Mouse (Mus musculus): ENCODE measurements at regions not wholly inside any gene's neighbourhood (a gene's known extent, or its start where the extent isn't known, plus 50 kb on each side); places are given as distances from the start of the nearest gene placed in this dataset.
"Not testable (repeated sequence)": the region's sequence is repeated elsewhere in the genome, so short reads cannot be mapped to it uniquely, and the experiment has no call there.

DNA sequence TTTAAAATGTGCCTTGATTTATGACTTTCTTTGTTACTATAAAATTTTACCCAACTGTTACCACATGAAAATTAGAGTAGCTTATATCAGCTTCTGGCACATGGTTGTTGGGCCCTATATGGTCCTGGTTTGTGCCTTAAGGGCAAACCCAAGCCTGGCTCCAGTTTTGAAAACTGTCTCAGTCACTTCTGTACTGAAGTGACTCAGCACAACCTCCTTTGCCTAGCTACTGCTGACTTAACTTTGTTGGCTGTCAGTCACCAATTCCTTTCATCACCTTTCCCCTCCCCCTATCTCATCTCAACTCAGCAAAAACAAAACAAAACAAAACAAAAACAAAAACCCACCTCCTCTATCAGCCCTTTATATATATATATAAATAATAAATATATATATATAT lies 251.0 kb upstream of the Myo3a start:
- DNase-seq (ENCODE audit: low spot score in 2 of 2): no peak

DNA sequence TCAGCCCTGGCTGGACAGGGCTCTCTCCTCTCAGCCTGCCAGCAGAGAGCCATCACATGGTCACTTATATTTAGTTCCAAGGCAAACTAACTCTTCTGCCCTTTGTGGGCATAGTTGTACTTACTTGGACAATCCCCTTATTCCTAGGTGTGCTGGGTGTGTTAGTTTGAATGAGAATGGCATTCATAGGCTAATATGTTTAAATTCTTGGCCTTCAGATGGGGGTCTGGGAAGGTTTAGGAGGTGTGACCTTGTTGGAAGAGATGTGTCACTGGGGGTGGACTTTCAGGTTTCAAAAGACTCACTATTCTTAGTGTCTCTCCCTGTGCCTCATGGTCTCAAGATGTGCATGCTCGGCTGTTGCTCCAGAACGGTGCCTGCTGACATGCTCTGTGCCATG lies 250.5 kb upstream of the Myo3a start:
- no peak for DNase-seq (ENCODE audit: low spot score in 2 of 2)

DNA sequence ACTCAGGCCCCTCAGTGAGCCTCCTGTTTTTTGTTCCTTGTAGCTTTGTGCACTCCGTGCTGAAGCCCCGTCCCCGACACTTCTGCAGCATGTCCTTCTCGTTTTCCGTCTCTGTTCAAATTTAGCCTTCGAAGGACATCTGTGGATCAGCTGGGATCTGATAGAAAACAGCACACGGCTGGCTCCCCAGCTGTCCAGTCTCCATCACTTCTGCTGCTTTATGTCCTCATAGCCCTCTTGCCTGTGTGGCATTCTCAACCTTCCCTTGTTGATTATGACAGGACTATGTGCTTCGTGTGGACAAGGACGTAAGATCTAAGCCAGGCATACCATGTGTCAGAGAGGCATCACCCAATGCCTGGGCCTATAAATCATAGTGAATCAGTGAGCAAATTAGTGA lies 247.1 kb upstream of the Myo3a start:
- DNase-seq (ENCODE audit: low spot score in 2 of 2): no peak

DNA sequence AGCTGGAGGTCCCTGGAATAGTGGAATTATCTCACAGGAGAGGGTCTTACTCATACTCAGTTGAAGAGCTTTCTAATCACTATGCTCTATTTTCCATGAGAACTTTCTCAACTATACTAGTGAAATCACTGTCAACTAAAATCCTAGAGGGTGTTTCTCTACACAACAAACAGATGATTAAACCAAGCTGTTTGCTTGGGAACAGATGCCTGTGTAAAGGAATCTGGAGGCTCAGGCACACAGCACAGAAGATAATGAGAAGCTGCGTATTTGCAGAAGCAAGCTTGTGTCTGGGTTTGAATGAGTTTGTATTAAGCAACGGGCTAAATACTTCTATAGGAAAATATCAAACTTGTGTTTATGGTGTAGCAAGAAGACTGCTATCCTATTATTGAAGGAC lies 202.9 kb upstream of the Myo3a start:
- DNase-seq (ENCODE audit: low spot score in 2 of 2): no peak

DNA sequence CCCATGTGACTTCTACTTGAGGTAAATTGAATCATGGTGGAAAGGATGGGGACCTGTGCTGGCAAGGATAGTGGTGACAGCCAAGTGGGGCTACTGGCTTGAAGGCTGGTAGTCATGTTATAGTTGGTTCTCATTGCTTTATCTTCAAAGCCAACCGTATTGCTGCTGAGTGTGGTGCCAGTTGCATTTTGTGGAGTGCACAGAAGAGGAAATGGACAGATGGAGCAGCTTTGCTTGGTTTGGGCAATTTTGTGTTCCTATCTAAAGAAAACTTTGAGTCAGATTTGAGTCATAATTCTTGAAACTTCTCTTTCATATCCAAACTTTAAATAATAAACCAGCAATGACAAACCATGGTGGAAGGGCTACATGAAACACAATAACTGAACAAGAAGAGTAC lies 200.5 kb upstream of the Myo3a start:
- DNase-seq (ENCODE audit: low spot score in 2 of 2): no peak

DNA sequence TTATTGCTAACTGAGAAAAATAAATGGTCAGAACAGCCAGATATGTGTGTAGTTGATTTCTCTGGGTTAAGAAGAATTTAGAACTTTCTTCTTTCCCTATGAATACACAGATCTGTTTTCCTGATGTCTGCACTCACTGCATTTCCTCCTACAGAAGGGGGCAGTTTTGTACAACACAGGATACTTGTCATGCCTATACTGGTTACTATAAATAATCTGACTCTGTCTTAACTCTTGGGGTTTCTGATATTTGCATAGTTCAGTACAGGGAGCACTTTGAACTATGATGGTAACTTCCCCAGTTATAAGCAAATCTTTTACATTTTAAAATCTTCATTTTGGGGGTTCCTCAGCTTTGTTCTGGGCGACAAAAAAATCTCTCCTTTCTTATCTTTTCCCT lies 198.7 kb upstream of the Myo3a start:
- DNase-seq (ENCODE audit: low spot score in 2 of 2): no peak

DNA sequence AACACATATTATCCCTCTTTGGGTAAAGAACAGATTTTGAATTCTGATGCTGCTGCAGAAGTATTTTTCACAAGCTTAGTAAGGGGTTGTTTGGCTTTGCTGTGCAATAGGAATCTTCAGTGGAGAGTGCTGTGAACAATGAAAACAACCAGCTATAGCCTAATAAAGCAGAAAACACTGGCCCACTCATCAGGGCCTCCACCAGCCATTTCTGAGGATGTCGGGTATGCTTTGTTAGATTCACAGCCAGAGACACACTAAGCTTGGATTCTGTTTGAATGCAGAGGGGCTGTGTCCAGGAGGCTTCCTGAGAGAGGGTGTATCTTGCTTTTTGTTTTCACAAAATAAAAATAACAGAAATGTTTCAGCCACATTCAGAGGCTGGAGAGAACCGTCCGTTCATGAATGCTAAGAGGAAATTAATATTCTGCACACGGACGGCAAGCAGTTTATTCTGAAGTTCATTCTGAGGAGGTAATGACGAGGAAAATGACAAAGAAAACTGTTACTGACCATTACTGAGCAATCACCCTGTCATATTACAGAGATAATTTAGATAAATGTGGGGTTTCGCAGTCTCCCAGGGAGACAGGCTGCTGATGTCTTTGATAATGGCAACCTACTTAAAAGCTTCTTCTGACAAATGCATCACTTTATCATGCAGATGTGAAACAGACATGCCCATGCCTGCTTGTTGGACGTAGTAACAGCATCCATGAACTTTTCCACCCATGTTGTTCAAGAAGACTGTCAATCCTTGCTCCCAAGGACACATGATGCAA lies 198.1 kb upstream of the Myo3a start:
- DNase-seq (ENCODE audit: low spot score in 2 of 2): no peak

DNA sequence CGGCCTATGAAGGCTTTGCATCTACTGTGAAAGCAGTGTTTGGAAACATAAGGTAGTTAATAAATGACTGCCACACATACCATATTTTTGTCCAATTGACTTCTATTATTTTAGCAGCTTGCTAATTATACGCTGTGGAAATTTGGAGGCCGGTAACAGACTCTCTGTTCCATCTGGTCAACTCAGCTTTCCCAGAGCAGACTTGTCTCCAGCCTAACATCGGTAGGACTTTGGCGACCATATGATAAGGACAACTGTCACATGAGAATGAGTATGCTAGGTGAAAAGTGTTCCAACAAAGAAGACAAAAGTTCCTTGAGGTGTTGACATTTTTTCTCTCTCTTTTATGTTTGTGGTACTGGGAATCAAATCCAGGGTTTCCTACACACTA lies 197.5 kb upstream of the Myo3a start:
- no peak for DNase-seq (ENCODE audit: low spot score in 2 of 2)

DNA sequence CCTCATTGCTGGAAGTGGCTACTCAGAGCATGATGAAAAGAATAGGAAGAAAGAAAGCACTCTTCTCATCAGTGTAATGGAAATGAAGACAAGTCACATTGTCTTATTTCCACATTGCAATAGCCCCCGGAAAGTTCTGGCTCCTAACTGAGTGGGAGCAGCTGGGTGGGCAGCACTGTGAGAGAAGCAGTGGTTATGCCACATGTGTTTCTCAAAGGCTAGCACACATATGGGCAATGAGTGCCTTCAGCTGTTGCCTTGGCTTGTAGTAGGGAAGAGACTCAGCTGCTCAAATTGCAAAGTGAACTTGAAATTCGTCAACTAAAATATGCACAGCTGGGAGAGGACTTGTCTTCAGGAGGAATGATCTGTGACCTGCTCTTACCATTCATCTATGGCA lies 190.5 kb upstream of the Myo3a start:
- no peak for DNase-seq (ENCODE audit: low spot score in 2 of 2)

DNA sequence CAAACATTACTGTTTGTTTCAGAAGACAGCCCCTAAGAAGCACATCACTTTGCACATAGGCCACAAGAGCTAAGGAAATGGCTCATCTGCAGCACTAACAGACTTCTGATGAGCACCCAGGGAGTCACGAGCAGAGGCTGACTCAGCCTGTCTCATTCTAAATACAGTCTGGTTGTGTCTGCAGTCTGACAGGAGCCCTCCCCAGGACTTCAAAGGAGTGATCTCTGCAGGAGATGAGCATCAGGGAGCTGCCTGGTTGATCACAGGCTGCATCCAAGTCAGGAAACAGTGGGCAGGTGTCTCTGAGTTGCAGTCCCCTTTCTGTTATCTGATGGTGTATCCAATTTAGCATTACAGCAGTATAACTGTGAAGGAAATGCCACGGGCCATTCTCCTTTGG lies 188.5 kb upstream of the Myo3a start:
- no peak for DNase-seq (ENCODE audit: low spot score in 2 of 2)

DNA sequence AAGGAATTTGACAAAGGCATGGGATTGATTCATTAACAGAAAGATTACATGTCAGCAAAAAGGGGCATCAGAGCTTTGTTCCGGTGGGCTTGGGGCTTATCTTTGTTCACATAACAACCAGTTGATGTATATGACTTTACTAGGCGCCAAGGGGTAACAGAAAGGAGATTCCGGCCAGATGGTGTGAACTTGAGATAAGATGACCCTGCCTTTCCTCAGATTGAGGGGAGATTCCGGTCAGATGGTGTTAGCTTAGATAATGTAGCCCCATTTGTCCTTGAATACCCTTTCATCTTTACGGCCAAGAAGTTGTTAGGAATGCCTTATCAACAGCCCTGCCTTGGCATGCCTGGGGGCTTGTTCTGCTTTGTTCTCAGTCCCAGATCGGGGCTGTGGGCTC lies 183.4 kb upstream of the Myo3a start:
- DNase-seq (ENCODE audit: low spot score in 2 of 2): not testable (repeated sequence)

DNA sequence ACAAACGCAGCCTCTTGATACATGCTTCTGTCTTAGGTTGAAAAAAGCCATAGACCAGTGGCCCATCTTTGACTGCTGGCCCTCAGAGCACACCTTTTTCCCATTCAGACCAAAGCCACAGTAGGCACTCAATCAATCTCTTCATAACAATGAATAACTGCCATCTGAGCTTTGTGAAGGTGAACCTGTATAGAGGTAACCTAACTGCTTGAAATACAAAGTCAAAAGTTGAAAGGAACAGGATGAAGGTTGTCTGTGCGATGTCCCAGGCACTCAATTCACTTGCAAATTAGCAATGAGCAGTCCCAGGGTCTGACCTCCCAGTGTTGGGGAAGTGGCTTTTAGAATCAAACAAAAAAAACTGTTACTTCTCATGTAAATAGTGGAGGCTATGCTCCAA lies 182.4 kb upstream of the Myo3a start:
- DNase-seq (ENCODE audit: low spot score in 2 of 2): no peak

DNA sequence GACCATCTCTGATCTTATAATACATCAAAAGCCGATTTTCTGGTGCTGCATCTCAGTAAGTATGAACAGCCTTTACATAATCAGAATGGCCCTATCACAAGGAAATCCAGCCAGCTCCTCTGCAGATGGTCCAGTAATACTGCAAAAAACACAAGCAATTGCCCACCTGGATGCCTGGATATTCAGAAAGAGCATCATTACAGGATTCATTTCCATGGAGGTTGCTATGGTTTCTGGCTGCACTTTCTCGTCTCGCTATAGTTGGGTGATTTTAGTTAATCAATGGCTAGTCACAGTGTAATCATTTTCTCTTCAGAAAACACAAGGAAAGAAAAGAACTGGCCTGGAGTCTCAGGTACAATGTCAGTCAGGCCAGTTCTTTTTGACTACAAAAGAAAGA lies 179.8 kb upstream of the Myo3a start:
- no peak for DNase-seq (ENCODE audit: low spot score in 2 of 2)

DNA sequence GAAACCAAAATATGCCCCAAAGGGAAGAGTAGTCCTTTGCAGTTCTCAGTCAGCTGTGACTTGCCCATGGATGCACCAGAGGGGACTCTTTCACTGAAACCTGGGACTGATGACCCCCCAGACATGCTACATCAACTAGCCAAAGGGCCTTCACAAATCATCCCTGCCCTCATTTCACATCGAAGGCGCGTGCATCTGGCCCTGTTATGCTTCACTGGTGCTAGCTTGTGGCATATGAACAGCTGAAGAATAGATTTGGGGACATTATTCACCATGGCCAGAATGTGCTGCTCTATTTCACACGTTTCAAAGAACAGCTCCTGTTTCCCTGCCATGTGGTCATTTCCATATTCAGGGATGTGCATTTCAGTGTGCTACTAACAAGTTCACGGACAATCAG lies 160.8 kb upstream of the Myo3a start:
- DNase-seq (ENCODE audit: low spot score in 2 of 2): no peak

DNA sequence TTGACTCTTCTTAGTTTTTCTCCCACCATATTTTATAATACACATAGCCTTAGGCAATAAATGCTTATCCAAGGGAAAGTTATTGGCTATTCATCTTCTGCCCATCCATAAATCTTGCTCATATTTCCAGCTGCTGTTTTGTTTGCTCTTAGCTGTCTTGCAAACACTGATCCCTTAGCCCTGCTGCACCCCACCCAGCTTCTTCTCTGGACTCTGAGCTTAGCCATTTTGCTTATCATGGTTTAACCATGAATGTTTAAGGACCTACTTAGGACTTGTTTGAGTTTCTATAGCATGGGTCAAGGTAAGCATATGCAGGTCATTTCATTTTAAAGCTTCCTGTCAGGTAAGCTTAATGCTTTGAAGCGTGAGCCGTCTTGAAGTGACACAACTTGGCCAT lies 130.5 kb upstream of the Myo3a start:
- DNase-seq (ENCODE audit: low spot score in 2 of 2): no peak

DNA sequence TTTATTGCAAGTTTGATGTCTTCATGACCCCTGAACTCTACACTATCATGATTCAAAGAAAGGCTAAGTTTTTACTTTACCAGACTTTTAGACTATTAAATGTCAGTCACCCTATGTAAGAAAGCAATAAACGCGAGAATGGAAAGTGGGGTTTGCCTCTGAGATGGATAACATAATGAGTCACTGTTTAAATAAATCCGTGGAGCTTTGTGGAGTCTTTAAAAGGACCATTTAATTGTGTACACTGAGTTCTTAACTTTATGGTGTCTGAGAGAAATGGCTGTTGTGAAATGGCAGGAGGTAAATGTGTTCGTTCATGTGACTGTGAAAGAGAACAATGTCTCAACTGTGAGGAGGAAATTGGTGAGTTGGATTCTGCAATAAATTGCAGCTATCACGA lies 122.2 kb upstream of the Myo3a start:
- DNase-seq (ENCODE audit: low spot score in 2 of 2): no peak

DNA sequence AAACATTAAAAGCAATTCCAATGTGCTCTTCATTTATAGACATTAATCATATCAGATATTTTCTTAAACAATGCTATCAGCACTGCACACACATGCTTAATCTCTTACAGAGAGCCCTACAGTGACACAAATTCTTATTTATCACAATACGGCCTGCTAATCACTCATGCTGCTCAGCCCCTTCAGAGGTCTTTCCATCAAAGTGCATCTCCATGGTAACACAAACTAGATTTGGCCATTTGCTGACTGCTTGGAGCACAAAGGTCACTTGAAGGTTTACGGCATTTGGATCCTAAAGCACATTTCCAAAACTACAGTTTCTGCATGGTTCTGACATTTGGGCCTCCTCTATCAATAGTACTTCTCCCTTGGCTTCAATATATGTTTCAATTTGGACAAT lies 77.6 kb upstream of the Myo3a start:
- no peak for DNase-seq (ENCODE audit: low spot score in 2 of 2)

DNA sequence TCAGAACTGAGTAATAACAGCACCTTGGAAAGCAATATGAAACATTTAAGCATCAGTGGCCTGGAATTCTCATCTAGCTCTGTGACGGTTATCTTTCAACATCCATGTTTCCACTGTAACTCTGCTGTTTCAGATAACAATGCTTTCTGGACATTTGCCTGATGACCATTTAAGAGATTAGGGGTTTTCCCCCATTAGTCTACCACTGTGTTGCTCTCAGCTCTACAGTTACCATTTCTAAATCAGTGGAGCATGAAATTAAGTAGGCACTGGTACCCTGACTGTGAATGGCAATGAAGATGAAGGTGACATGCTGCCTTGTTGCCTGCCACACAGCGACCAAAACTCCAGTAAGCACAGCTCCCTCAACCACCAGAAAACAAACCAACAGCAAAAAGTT lies 70.7 kb upstream of the Myo3a start:
- no peak for DNase-seq (ENCODE audit: low spot score in 2 of 2)

DNA sequence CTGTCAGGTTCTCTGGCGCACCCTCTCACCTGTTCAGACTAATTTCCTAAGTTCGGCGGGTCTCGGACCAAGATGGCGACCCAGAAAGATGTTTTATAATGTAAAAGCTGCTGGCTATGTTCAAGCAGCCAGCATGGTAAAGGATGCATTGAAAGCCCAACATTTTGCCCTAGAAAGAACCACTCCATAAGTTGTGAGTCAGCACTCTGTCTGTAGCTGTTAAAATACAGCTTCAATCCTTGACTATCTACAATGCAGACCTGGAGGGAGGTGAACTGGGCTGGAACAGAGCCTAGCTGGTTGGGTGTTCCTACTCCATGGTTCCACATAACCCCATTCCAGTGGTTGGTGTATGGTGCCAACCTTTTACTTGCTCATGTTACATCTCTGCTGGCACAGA lies 61.9 kb upstream of the Myo3a start:
- DNase-seq (ENCODE audit: low spot score in 2 of 2): no peak

DNA sequence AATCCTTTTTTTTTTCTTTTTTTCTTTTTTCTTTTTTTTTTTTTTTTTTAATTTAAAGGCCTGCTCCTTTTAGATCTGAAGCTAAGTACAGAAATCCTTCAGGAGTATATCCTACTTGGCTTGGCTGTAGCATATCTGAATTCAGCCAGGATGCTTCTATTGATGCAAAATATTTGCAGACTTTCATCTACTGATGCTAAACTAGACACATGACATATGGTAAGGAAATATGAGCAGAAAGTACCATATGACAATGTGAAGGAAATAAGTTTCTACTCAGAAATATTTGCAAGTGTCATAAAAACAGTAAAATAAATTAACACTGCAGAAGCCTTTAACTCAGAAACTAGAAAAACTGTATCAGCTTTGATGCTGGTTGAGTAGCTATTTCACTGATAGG lies 61.4 kb upstream of the Myo3a start:
- DNase-seq (ENCODE audit: low spot score in 2 of 2): no peak
